Mouse (Mus musculus) limb, embryonic 11.5 days (tissue): Measurements from ENCODE around the gene Hoxd8. TPM values are rescaled to one million over a fixed set of nuclear protein-coding genes. Genes with fewer than 3 reads are reported as not detected.

Experiments
- ATAC-seq: fragments of 200-750 bp; cut with Nextera tagmentation; 2 replicates; pipeline ENCODE4 v1.8.0; 2017; ENCODE audit warnings: low read depth; ENCODE audit not compliant: insufficient number of reproducible peaks, low FRiP score, low TSS enrichment
- DNase-seq: peaks from one replicate; pipeline ENCODE4 v3.0.0-alpha.2; 2015; ENCODE audit warnings: low spot score
- H3K27ac ChIP-seq: fragments of 300-500 bp; sonication (generic); replicated peaks from 2 replicates; pipeline ENCODE4 v1.5.1; 2014; ENCODE audit warnings: low read depth, mild to moderate bottlenecking, low read length
- H3K27me3 ChIP-seq: fragments of 300-500 bp; sonication (generic); 2 replicates; pipeline ENCODE4 v1.6.1; 2014; ENCODE audit warnings: mild to moderate bottlenecking, low read length, mixed read lengths; ENCODE audit not compliant: control insufficient read depth, insufficient read depth
- H3K36me3 ChIP-seq: fragments of 300-500 bp; sonication (generic); 2 replicates; pipeline ENCODE4 v1.6.1; 2014; ENCODE audit warnings: mild to moderate bottlenecking, low read length, moderate library complexity, mixed read lengths; ENCODE audit not compliant: control insufficient read depth, insufficient read depth
- H3K4me1 ChIP-seq: fragments of 300-500 bp; sonication (generic); 2 replicates; pipeline ENCODE4 v1.6.1; 2014; ENCODE audit warnings: low read length, mixed read lengths; ENCODE audit not compliant: control insufficient read depth, insufficient read depth
- H3K4me2 ChIP-seq: fragments of 300-500 bp; sonication (generic); 2 replicates; pipeline ENCODE4 v1.6.1; 2014; ENCODE audit warnings: low read depth, mild to moderate bottlenecking, moderate library complexity; ENCODE audit not compliant: severe bottlenecking
- H3K4me3 ChIP-seq: fragments of 300-500 bp; sonication (generic); 2 replicates; pipeline ENCODE4 v1.5.1; 2014; ENCODE audit warnings: low read depth, low read length
- H3K9ac ChIP-seq: fragments of 300-500 bp; sonication (generic); 2 replicates; pipeline ENCODE4 v1.6.1; 2014; ENCODE audit warnings: mild to moderate bottlenecking, low read length
- H3K9me3 ChIP-seq: fragments of 300-500 bp; sonication (generic); 2 replicates; pipeline ENCODE4 v1.6.1; 2016; ENCODE audit warnings: low read length; ENCODE audit not compliant: control insufficient read depth
- WGBS: fragments of 180-500 bp; shearing (Covaris S2); extraction: QIAGEN DNeasy Blood & Tissue Kit; methylation state at CpG from one replicate; pipeline ENCODE4 v1.1.7; 2014; 5-methylcytosine and 5-hydroxymethylcytosine counted together
- polyA plus RNA-seq: library from polyadenylated mRNA; unstranded; fragments of >200 nt; fragmentation: Nextera tagmentation; extraction: Ambion mirVana; gene quantifications from 2 replicates; pipeline ENCODE4 v1.2.1, GENCODE M21; 2014

The Hoxd8 gene
- polyA plus RNA-seq, 1 experiment from 2014 or later: 13.1 TPM

DNA sequence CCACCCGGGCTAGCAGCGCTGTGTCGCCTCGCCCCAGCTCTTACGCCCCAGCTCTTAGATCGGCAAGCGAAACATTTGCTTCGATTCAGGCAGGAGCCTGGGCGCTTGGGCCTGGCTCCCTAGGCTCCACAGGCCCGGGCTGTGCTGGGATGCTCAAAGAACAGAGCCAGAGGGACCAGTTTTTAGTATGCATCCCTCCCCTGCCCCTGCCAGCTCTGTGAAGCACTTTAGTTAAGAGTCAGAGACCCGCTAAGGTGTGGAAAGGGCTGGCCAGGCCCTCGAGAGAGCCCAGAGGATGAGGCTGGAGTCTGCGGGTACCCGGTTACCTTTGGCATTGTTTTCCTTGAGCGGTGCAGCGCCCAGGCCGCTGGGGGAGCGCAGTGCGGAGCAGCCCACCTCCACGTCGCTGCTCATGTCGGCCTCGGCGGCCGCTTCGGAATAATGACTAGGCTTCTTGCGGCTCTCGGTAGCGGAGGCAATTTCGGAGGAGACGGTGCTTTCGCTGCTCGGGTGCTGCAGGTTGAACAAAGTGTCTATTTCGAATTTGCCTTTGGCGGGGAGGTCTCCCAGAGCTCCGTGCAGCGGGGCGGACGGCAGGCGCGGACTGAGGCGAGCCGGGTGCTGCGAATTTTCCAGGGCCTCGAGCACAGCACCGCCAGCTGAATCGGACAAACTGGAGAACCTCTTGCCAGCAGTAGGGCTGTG lies 45.6 kb upstream of the Hoxd8 start:
- Histone ChIP-seq H3K36me3 (no peaks in the 10 kb centered on the region), H3K9me3 (no peaks in the 10 kb centered on the region), H3K9ac (peak overlapping the region; percentile 81), H3K4me2 (peak overlapping the region; percentile 33), H3K27ac (peak overlapping the region; percentile 68), H3K4me1 (peaks cover 13% of the 10 kb centered on the region), H3K27me3 (peaks cover 60% of the 10 kb centered on the region), H3K4me3 (peak overlapping the region; percentile 38)
- ATAC-seq: no peak
- under 1% methylated on average over 47 of the region's 47 CpGs for WGBS
- DNase-seq: peak; percentile 79

DNA sequence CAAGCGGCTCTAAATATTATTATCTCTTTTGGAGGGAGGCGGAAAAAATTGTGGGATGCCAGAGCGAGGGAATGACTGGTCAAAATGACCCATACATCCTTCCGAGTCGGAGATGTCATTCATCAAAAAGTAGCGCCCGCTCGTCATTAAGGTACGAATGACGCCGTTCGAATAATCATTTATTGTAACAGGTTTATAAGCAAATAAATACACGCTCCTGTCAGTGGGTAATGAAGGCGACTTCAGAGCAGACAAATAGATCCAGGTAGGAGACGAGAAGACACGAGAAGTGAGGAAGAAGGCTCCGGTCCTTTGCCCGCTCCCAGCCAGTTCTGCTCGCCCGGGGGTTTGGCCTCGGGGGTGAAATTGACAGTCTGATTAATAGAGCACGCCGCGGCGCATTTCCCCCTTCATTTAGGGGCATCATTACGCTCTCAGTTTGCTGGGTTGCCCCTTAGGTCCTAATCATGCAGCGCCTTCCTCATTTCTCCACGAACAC lies 44.9 kb upstream of the Hoxd8 start, which contains the start of gene Evx2:
TSS of gene Evx2 (minus strand) at position 51 of the 499 bp plus-strand sequence.
- peak within 1 kb of the TSS; percentile 38 for H3K4me3 ChIP-seq
- peak within 1 kb of the TSS; percentile 34 for H3K4me2 ChIP-seq
- H3K9me3 ChIP-seq: no peaks in the 10 kb centered on the region
- H3K27ac ChIP-seq: peak within 1 kb of the TSS; percentile 68
- no peaks in the 10 kb centered on the region for H3K36me3 ChIP-seq
- ATAC-seq (no peak), DNase-seq (peak; percentile 73)
- peaks cover 13% of the 10 kb centered on the region for H3K4me1 ChIP-seq
- H3K27me3 ChIP-seq: peaks cover 65% of the 10 kb centered on the region
- under 1% methylated on average over 28 of the region's 28 CpGs for WGBS
- H3K9ac ChIP-seq: peak within 1 kb of the TSS; percentile 81

DNA sequence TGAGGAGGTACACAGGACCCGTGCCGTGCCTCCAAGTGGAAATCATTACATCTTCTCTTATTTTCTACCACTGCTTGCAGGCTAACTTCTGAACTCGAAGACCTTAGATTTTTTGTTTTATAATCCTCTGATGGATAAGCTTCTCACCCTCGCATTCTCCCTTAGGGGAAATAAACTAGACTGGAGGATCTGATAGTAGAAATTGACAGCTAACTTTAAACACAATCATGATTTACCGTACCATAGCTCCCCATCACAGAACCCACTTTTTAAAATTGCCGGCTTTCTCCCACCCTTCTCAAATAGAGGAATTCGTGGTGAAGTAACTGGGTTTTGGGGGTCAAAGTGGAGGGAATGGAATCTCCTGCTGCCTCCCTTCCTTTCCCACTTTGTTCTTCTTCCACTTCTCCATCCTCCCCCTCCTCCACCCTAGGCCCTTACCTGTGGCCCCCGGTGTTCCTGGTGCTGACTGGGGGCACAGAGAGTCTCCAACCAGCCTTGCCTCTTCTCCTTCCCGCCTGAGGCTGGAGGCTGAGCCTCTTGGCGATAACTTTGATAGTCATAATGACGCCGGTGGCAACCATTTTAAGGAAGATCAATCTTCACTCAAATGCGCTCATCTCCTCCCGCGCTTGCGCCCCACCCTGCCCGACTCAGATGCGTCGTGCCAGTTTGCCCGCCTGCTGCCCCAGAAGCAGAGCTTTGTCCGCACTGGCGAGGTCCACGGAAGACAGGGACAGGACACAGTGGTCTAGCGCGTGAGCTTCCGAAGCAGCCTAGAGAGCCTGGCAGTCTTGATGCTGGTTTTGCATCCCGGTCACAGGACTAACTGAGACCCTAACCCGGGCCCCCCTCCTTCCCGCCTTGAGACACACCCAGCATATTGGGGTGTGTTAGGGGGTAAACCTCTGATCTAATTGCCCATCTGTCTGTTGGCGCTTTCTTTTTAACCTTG lies 43.7 kb upstream of the Hoxd8 start:
- H3K36me3 ChIP-seq: no peaks in the 10 kb centered on the region
- no peaks in the 10 kb centered on the region for H3K9me3 ChIP-seq
- H3K4me3 ChIP-seq: peak overlapping the region; percentile 38
- peak; percentile 60 for DNase-seq
- H3K27ac ChIP-seq: peak overlapping the region; percentile 40; the same call in 1 of the 2 replicates
- H3K4me1 ChIP-seq: peaks cover 12% of the 10 kb centered on the region
- H3K9ac ChIP-seq: peak overlapping the region; percentile 54
- ATAC-seq: no peak
- 1% methylated on average over 30 of the region's 30 CpGs for WGBS
- peak overlapping the region; percentile 34 for H3K4me2 ChIP-seq
- peaks cover 61% of the 10 kb centered on the region for H3K27me3 ChIP-seq

DNA sequence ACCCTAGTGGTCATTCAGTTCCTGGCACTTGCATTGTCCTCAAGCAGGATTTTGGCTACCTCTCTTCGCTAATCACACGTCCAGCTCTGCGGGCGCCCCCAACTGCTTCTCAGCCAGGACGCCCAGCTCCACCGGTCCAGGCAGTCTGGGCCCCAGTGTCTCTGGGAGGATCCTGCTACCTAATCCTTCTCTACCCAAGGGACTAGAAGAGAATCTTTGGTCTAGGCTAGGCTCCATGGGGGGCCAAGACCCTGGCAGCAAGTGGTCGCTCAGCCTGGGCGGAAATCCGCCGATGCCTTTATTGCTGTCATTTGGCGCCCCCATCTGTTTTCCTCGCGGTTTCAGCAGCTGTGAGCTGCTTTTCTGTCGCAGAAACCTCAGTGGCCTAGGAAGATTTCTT lies 42.7 kb upstream of the Hoxd8 start:
- peak; percentile 66 for ATAC-seq
- Histone ChIP-seq H3K4me2 (peak overlapping the region; percentile 23), H3K9ac (no peak overlapping the region; the same call in 1 of the 2 replicates), H3K36me3 (no peaks in the 10 kb centered on the region), H3K27me3 (peaks cover 59% of the 10 kb centered on the region), H3K9me3 (no peaks in the 10 kb centered on the region), H3K27ac (no peak overlapping the region), H3K4me1 (peaks cover 6% of the 10 kb centered on the region; the same call in 1 of the 2 replicates), H3K4me3 (0 out of 2 replicates have a peak overlapping the region, but pooled peaks have one; percentile 14)
- peak; percentile 89 for DNase-seq
- under 1% methylated on average over 14 of the region's 14 CpGs for WGBS

DNA sequence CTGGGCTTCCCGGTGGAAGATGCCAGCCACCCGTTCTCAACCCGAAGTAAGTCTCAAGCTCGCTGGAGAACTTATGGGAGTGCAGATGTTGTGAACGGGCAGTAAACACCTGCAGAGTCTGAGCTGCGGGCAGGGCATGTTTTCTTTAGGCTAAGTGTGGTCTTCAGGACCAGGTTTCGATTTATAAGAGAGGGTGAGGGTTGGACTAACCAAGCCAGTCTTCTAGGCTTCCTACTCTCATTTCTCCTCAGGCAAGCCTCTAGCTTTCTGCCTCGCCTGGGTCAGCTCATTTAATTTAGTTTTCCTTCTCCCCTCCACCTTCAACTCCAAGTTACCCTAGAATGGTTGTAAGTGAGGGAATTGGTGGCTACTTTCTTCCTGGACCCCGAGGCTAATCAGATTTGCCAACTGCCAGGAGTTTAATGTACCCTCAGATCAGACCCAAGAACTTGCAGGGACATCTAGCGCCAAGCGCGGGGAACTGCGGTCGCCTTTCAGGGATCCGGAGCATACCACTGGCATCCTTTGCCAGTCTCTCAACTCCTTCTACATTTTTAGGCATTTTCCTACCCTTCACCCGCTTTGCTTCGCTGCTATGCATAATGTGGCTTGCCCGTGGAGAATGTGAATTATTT lies 41.0 kb upstream of the Hoxd8 start:
- H3K27ac ChIP-seq: no peak overlapping the region
- 4% methylated on average over 18 of the region's 18 CpGs for WGBS
- ATAC-seq (no peak), DNase-seq (peak; percentile 86)
- no peak overlapping the region for H3K4me3 ChIP-seq
- H3K9ac ChIP-seq: no peak overlapping the region; the same call in 1 of the 2 replicates
- H3K4me2 ChIP-seq: peak overlapping the region; percentile 27; the same call in 1 of the 2 replicates
- no peaks in the 10 kb centered on the region for H3K9me3 ChIP-seq
- peaks cover 56% of the 10 kb centered on the region for H3K27me3 ChIP-seq
- H3K4me1 ChIP-seq: 0 out of 2 replicates have a peak, but pooled peaks cover 6% of the 10 kb centered on the region
- no peaks in the 10 kb centered on the region for H3K36me3 ChIP-seq

DNA sequence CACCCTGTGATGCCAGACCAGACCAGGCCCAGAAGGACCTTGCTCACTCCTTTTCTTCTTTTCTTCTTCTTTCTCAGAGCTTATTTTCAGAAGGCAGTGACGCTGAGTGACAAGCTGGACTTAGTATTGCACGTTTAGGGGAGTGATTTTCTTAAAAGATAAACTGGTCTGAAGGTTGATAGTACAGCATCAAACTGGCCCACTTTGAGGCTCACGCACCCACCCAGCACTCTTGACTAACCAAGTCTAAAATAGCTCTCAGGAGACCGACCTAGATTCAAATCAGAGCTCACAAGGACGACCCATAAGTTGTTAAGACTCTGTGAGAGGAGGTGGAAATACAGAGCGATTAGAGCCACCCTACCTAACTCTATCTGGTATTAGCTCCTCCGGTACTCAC lies 38.0 kb upstream of the Hoxd8 start:
- WGBS: 2% methylated on average over 7 of the region's 7 CpGs
- DNase-seq: peak; percentile 38
- no peak for ATAC-seq
- Histone ChIP-seq H3K27ac (no peak overlapping the region), H3K9ac (peak overlapping the region; percentile 41), H3K4me1 (0 out of 2 replicates have a peak, but pooled peaks cover 3% of the 10 kb centered on the region), H3K27me3 (peaks cover 56% of the 10 kb centered on the region), H3K9me3 (no peaks in the 10 kb centered on the region), H3K4me2 (peak overlapping the region; percentile 18), H3K4me3 (peak overlapping the region; percentile 10; the same call in 1 of the 2 replicates), H3K36me3 (no peaks in the 10 kb centered on the region)

DNA sequence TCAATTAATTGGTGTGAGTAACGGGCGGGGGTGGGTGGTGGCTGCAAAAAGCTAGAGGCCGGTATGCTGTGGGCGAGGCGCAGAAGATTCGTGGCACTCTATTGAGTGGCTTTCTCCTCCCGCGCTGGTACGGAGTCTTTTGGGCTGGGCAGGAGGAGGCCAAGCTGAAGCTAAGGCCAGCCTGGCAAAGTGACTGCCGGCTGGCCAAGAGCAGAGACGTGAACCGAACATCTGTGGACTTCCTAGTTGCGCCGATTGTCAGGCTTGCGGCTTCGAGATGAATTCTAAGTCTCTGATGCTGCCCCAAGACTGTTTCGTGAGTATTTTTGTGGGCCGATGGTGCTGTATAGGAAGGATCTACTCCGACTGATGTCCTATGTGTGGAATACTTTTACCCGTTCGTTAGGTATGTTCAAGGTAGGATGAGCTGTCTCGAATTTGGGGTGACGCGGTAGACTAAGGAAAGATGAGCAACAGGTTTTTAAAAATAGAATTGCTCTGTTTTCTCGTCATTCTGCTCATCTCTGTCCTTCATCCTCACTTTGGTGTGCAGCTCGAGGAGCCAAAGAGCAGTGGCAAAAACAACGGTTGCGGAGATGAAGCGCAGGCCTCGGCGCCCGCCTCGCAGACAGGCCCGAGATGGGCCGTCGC lies 37.1 kb upstream of the Hoxd8 start:
- Histone ChIP-seq H3K36me3 (no peaks in the 10 kb centered on the region), H3K4me3 (peak overlapping the region; percentile 63), H3K4me1 (peaks cover 7% of the 10 kb centered on the region; the same call in 1 of the 2 replicates), H3K27ac (peak overlapping the region; percentile 1; the same call in 1 of the 2 replicates), H3K4me2 (peak overlapping the region; percentile 88), H3K9ac (peak overlapping the region; percentile 90), H3K27me3 (peaks cover 54% of the 10 kb centered on the region), H3K9me3 (no peaks in the 10 kb centered on the region)
- ATAC-seq (no peak), DNase-seq (peak; percentile 66)
- WGBS: under 1% methylated on average over 36 of the region's 36 CpGs
